Mouse (Mus musculus) hindbrain, postnatal 0 days (tissue): ENCODE measurements around the gene Sdc4. TPM values are rescaled to one million over a fixed set of nuclear protein-coding genes. Genes with fewer than 3 reads are reported as not detected.

Source experiments
- ATAC-seq: fragments of 200-750 bp; cut with Nextera tagmentation; 2 replicates; pipeline ENCODE4 v1.8.0; 2017; ENCODE audit warnings: mild to moderate bottlenecking, moderate TSS enrichment, moderate library complexity
- DNase-seq: peaks from one replicate; pipeline ENCODE4 v3.0.0-alpha.2; 2015; ENCODE audit warnings: low spot score
- H3K27ac ChIP-seq: fragments of 300-500 bp; sonication (generic); 2 replicates; pipeline ENCODE4 v1.5.1; 2014; ENCODE audit warnings: mild to moderate bottlenecking
- H3K27me3 ChIP-seq: fragments of 300-500 bp; sonication (generic); 2 replicates; pipeline ENCODE4 v1.6.1; 2014; ENCODE audit warnings: low read length, mixed read lengths; ENCODE audit not compliant: insufficient read depth
- H3K36me3 ChIP-seq: fragments of 300-500 bp; sonication (generic); 2 replicates; pipeline ENCODE4 v1.6.1; 2014; ENCODE audit warnings: low read length, mixed read lengths; ENCODE audit not compliant: insufficient read depth
- H3K4me1 ChIP-seq: fragments of 300-500 bp; sonication (generic); 2 replicates; pipeline ENCODE4 v1.6.1; 2014; ENCODE audit warnings: antibody characterized with exemption, low read length, mixed read lengths; ENCODE audit not compliant: insufficient read depth
- H3K4me2 ChIP-seq: fragments of 300-500 bp; sonication (generic); 2 replicates; pipeline ENCODE4 v1.6.1; 2014; ENCODE audit warnings: low read depth, mild to moderate bottlenecking, low read length, moderate library complexity, mixed read lengths
- H3K4me3 ChIP-seq: fragments of 300-500 bp; sonication (generic); 2 replicates; pipeline ENCODE4 v1.5.1; 2014; ENCODE audit warnings: low read length
- H3K9ac ChIP-seq: fragments of 300-500 bp; sonication (generic); replicated peaks from 2 replicates; pipeline ENCODE4 v1.6.1; 2014; ENCODE audit warnings: mild to moderate bottlenecking, low read length, moderate library complexity, mixed read lengths
- H3K9me3 ChIP-seq: fragments of 300-500 bp; sonication (generic); 2 replicates; pipeline ENCODE4 v1.6.1; 2016; ENCODE audit warnings: low read length, mixed read lengths
- CTCF ChIP-seq: IDR thresholded peaks from 2 replicates; pipeline ENCODE4 v1.5.1; 2016; ENCODE audit warnings: antibody characterized with exemption, control low read depth, low read depth
- WGBS: fragments of 180-500 bp; shearing (Covaris S2); extraction: QIAGEN DNeasy Blood & Tissue Kit; methylation state at CpG from one replicate; pipeline ENCODE4 v1.1.7; 2014; 5-methylcytosine and 5-hydroxymethylcytosine counted together
- polyA plus RNA-seq: library from polyadenylated mRNA; unstranded; fragments of >200 nt; fragmentation: Nextera tagmentation; extraction: Ambion mirVana; gene quantifications from 2 replicates; pipeline ENCODE4 v1.2.1, GENCODE M21; 2015
- total RNA-seq: library from RNA; depleted of rRNA; stranded (reverse); fragments of >200 nt; gene quantifications from 2 replicates; pipeline ENCODE4 v1.2.3, GENCODE M21; 2014

Gene Sdc4
- total and polyA plus RNA-seq, 2 experiments from 2014 or later, result 31.1 to 36.7 TPM

DNA sequence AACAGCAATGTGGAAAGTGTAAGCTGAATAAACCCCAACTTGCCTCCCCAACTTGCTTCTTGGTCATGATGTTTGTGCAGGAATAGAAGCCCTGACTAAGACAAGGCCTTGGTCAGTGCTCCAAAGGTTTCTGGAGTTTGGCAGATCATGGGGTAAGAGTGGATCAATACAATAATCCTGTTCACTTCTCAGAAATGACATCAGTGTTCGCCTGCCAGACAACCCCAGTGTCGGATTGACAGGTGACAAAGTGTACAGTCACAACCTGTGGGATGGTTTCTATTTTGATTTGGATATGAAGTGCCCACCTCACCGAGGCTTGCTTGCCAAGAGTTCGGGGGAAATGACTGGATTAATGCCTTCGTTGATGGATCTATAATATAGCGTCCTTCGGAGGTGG is 22.4 kb downstream of the Sdc4 start:
- H3K4me2 ChIP-seq, result no peak overlapping the region
- no peak overlapping the region for H3K27ac ChIP-seq
- no peaks in the 10 kb centered on the region for H3K9me3 ChIP-seq
- no peak overlapping the region for H3K9ac ChIP-seq
- 91% methylated on average over 7 of the region's 7 CpGs for WGBS
- no peaks in the 10 kb centered on the region for H3K27me3 ChIP-seq
- ATAC-seq (no peak), DNase-seq (no peak)
- no peaks in the 10 kb centered on the region for H3K36me3 ChIP-seq
- no peak overlapping the region for H3K4me3 ChIP-seq
- no peaks in the 10 kb centered on the region for H3K4me1 ChIP-seq
- TF ChIP-seq CTCF, result no peak

DNA sequence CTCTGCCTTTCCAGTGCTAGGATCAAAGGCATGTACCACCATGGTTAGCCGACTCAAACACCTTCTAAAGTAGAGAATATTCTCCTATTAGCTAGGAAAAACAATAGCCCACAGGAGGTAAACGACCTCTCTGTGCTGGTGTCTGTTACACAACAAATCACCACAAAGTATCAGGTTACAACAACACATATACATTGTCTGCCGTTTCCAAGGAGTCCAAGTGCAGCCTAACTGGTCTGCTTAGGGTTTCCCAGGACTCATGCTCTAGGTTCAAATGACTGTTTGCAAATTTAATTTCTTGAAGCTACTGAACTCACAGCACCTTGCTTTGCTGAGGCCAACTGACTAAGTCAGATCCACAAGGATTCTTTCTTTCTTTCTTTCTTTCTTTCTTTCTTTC is 24.2 kb downstream of the Sdc4 start:
- 4% methylated on average over 3 of the region's 3 CpGs for WGBS
- no peak overlapping the region for H3K4me3 ChIP-seq
- no peaks in the 10 kb centered on the region for H3K27me3 ChIP-seq
- no peak for TF ChIP-seq CTCF
- no peak overlapping the region for H3K4me2 ChIP-seq
- no peaks in the 10 kb centered on the region for H3K9me3 ChIP-seq
- no peaks in the 10 kb centered on the region for H3K36me3 ChIP-seq
- ATAC-seq (no peak), DNase-seq (no peak)
- no peaks in the 10 kb centered on the region for H3K4me1 ChIP-seq
- no peak overlapping the region for H3K27ac ChIP-seq
- H3K9ac ChIP-seq, result no peak overlapping the region

- Histone ChIP-seq H3K4me2 (no peak overlapping the region), H3K27me3 (no peaks in the 10 kb centered on the region), H3K9me3 (no peaks in the 10 kb centered on the region), H3K4me1 (no peaks in the 10 kb centered on the region), H3K9ac (no peak overlapping the region), H3K27ac (no peak overlapping the region), H3K4me3 (no peak overlapping the region), H3K36me3 (no peaks in the 10 kb centered on the region)
- ATAC-seq, result no peak
- DNase-seq, result no peak
- WGBS, result 29% methylated on average over 3 of the region's 3 CpGs
- no peak for TF ChIP-seq CTCF
Measured at GRCm38 (mm10) chr2:164418308-164418875, 25.3 kb downstream of the Sdc4 start.

GRCm38 (mm10) chr2:164417198-164417597 is 26.5 kb downstream of the Sdc4 start:
- H3K27ac ChIP-seq, result no peak overlapping the region
- no peak overlapping the region for H3K9ac ChIP-seq
- peak; percentile 78 for TF ChIP-seq CTCF
- 3% methylated on average over 2 of the region's 2 CpGs for WGBS
- H3K4me2 ChIP-seq, result no peak overlapping the region
- no peak for ATAC-seq
- H3K4me3 ChIP-seq, result no peak overlapping the region
- H3K36me3 ChIP-seq, result no peaks in the 10 kb centered on the region
- no peaks in the 10 kb centered on the region for H3K27me3 ChIP-seq
- no peaks in the 10 kb centered on the region for H3K9me3 ChIP-seq
- peak; percentile 81 for DNase-seq
- H3K4me1 ChIP-seq, result no peaks in the 10 kb centered on the region

GRCm38 (mm10) chr2:164414581-164414980 is 29.1 kb downstream of the Sdc4 start:
- H3K27me3 ChIP-seq, result no peaks in the 10 kb centered on the region
- no peak overlapping the region for H3K27ac ChIP-seq
- no peak overlapping the region for H3K4me3 ChIP-seq
- H3K4me1 ChIP-seq, result no peaks in the 10 kb centered on the region
- ATAC-seq (peak; percentile 7; the same call in 1 of the 2 replicates), DNase-seq (no peak)
- no peak for TF ChIP-seq CTCF
- H3K9me3 ChIP-seq, result no peaks in the 10 kb centered on the region
- 72% methylated on average over 10 of the region's 10 CpGs for WGBS
- no peaks in the 10 kb centered on the region for H3K36me3 ChIP-seq
- peak overlapping the region; percentile 25; the same call in 1 of the 2 replicates for H3K4me2 ChIP-seq
- H3K9ac ChIP-seq, result no peak overlapping the region

GRCm38 (mm10) chr2:164414167-164414566 is 29.5 kb downstream of the Sdc4 start:
- no peak for DNase-seq
- Histone ChIP-seq H3K9me3 (no peaks in the 10 kb centered on the region), H3K36me3 (no peaks in the 10 kb centered on the region), H3K9ac (peak overlapping the region; percentile 15; the same call in 1 of the 2 replicates), H3K4me3 (no peak overlapping the region), H3K27ac (no peak overlapping the region), H3K27me3 (no peaks in the 10 kb centered on the region), H3K4me2 (peak overlapping the region; percentile 25; the same call in 1 of the 2 replicates), H3K4me1 (no peaks in the 10 kb centered on the region)
- ATAC-seq, result peak; percentile 51; the same call in 1 of the 2 replicates
- TF ChIP-seq CTCF, result no peak
- WGBS, result 29% methylated on average over 28 of the region's 28 CpGs

- Histone ChIP-seq H3K4me2 (no peak overlapping the region), H3K27me3 (peaks cover 53% of the 10 kb centered on the region), H3K36me3 (no peaks in the 10 kb centered on the region), H3K9me3 (no peaks in the 10 kb centered on the region), H3K4me3 (no peak overlapping the region), H3K27ac (no peak overlapping the region), H3K9ac (no peak overlapping the region), H3K4me1 (peaks cover 11% of the 10 kb centered on the region)
- ATAC-seq (peak; percentile 48; the same call in 1 of the 2 replicates), DNase-seq (peak; percentile 83)
- TF ChIP-seq CTCF, result peak; percentile 92
- 1% methylated on average over 22 of the region's 22 CpGs for WGBS
Measured at GRCm38 (mm10) chr2:164407708-164408107, 36.0 kb downstream of the Sdc4 start.
